Mouse (Mus musculus): ENCODE measurements around the gene Mrm3. TPM values are rescaled to one million over a fixed set of nuclear protein-coding genes. Genes with fewer than 3 reads are reported as not detected.
"Not testable (repeated sequence)": the region's sequence is repeated elsewhere in the genome, so short reads cannot be mapped to it uniquely, and the experiment has no call there.

The Mrm3 gene
- polyA plus RNA-seq (2015; fragmentation: Nextera tagmentation; extraction: Ambion mirVana): 18.6 and 19.0 TPM in 2 replicates

GRCm38 (mm10) chr11:76242901-76243810 lies at the start of gene Mrm3, which contains the start of gene Glod4:
Gene Mrm3 (plus strand): TSS chr11:76243715.
Gene Glod4 (minus strand): TSS chr11:76243725.
- Histone ChIP-seq H3K4me1 (replicated peaks) (peaks cover 24% of the 10 kb centered on the region), H3K27ac (peak within 1 kb of the TSS; percentile 83), H3K9ac (replicated peaks) (peak within 1 kb of the TSS; percentile 89), H3K9me3 (no peaks in the 10 kb centered on the region), H3K4me2 (replicated peaks) (peak within 1 kb of the TSS; percentile 82), H3K27me3 (no peaks in the 10 kb centered on the region), H3K36me3 (peaks cover 25% of the 10 kb centered on the region), H3K4me3 (replicated peaks) (peak within 1 kb of the TSS; percentile 62)
- WGBS: under 1% methylated on average over 61 of the region's 61 CpGs
- ATAC-seq: peak; percentile 91

GRCm38 (mm10) chr11:76196275-76196976 lies 47.1 kb upstream of the Mrm3 start:
- H3K9me3 ChIP-seq: no peaks in the 10 kb centered on the region
- no peaks in the 10 kb centered on the region; the same call in none of the 2 replicates for H3K4me1 ChIP-seq (replicated peaks)
- no peak overlapping the region for H3K9ac ChIP-seq (replicated peaks)
- no peak for ATAC-seq
- WGBS: 62% methylated on average over 8 of the region's 8 CpGs
- H3K4me3 ChIP-seq (replicated peaks): no peak overlapping the region
- H3K27me3 ChIP-seq: 0 out of 2 replicates have a peak, but pooled peaks cover 7% of the 10 kb centered on the region
- no peak overlapping the region for H3K4me2 ChIP-seq (replicated peaks)
- H3K36me3 ChIP-seq: no peaks in the 10 kb centered on the region
- H3K27ac ChIP-seq: no peak overlapping the region

- H3K9ac ChIP-seq (replicated peaks): 0 out of 2 replicates have a peak overlapping the region, but pooled peaks have one; percentile 14
- WGBS: 51% methylated on average over 8 of the region's 8 CpGs
- ATAC-seq: no peak
These were observed 46.5 kb upstream of the Mrm3 start for GRCm38 (mm10) chr11:76196977-76197469.

GRCm38 (mm10) chr11:76201761-76202674 lies 41.5 kb upstream of the Mrm3 start:
- H3K27ac ChIP-seq: peak overlapping the region; percentile 87
- peak overlapping the region; percentile 97 for H3K9ac ChIP-seq (replicated peaks)
- H3K9me3 ChIP-seq: no peaks in the 10 kb centered on the region
- peaks cover 14% of the 10 kb centered on the region for H3K4me1 ChIP-seq (replicated peaks)
- peaks cover 24% of the 10 kb centered on the region for H3K36me3 ChIP-seq
- peak; percentile 98 for ATAC-seq
- H3K27me3 ChIP-seq: 0 out of 2 replicates have a peak, but pooled peaks cover 6% of the 10 kb centered on the region
- peak overlapping the region; percentile 81 for H3K4me2 ChIP-seq (replicated peaks)
- peak overlapping the region; percentile 86 for H3K4me3 ChIP-seq (replicated peaks)
- under 1% methylated on average over 76 of the region's 90 CpGs for WGBS

More at GRCm38 (mm10) chr11:76196977-76197469, 46.5 kb upstream of the Mrm3 start:
- Histone ChIP-seq H3K36me3 (no peaks in the 10 kb centered on the region), H3K4me2 (replicated peaks) (no peak overlapping the region), H3K27me3 (0 out of 2 replicates have a peak, but pooled peaks cover 7% of the 10 kb centered on the region), H3K4me1 (replicated peaks) (no peaks in the 10 kb centered on the region; the same call in none of the 2 replicates), H3K9me3 (no peaks in the 10 kb centered on the region), H3K4me3 (replicated peaks) (no peak overlapping the region), H3K27ac (no peak overlapping the region)

- 91% methylated on average over 5 of the region's 5 CpGs for WGBS
- Histone ChIP-seq H3K9me3 (no peaks in the 10 kb centered on the region), H3K4me3 (replicated peaks) (no peak overlapping the region)
These were observed 36.7 kb upstream of the Mrm3 start for GRCm38 (mm10) chr11:76206793-76207192.

GRCm38 (mm10) chr11:76210228-76210985 lies 33.1 kb upstream of the Mrm3 start:
- H3K9me3 ChIP-seq: no peaks in the 10 kb centered on the region
- no peaks in the 10 kb centered on the region for H3K27me3 ChIP-seq
- H3K4me3 ChIP-seq (replicated peaks): no peak overlapping the region
- peaks cover 86% of the 10 kb centered on the region for H3K36me3 ChIP-seq
- ATAC-seq: no peak
- 94% methylated on average over 13 of the region's 13 CpGs for WGBS
- no peaks in the 10 kb centered on the region for H3K4me1 ChIP-seq (replicated peaks)
- H3K27ac ChIP-seq: no peak overlapping the region
- no peak overlapping the region for H3K9ac ChIP-seq (replicated peaks)
- H3K4me2 ChIP-seq (replicated peaks): no peak overlapping the region

More at GRCm38 (mm10) chr11:76206793-76207192, 36.7 kb upstream of the Mrm3 start:
- H3K27me3 ChIP-seq: no peaks in the 10 kb centered on the region
- no peak overlapping the region for H3K27ac ChIP-seq
- peaks cover 70% of the 10 kb centered on the region for H3K36me3 ChIP-seq
- no peak overlapping the region for H3K4me2 ChIP-seq (replicated peaks)
- H3K9ac ChIP-seq (replicated peaks): no peak overlapping the region
- no peak for ATAC-seq
- H3K4me1 ChIP-seq (replicated peaks): peaks cover 14% of the 10 kb centered on the region

- not testable (repeated sequence) for H3K27ac ChIP-seq; H3K4me2 ChIP-seq (replicated peaks); H3K9ac ChIP-seq (replicated peaks); H3K9me3 ChIP-seq; ATAC-seq; H3K4me1 ChIP-seq (replicated peaks); H3K4me3 ChIP-seq (replicated peaks); H3K27me3 ChIP-seq
- peaks cover 74% of the 10 kb centered on the region for H3K36me3 ChIP-seq
- 97% methylated on average over 5 of the region's 6 CpGs for WGBS
These were observed 31.9 kb upstream of the Mrm3 start for GRCm38 (mm10) chr11:76211595-76211994.

- no peaks in the 10 kb centered on the region for H3K9me3 ChIP-seq
- H3K36me3 ChIP-seq: peaks cover 52% of the 10 kb centered on the region
These were observed 29.7 kb upstream of the Mrm3 start for GRCm38 (mm10) chr11:76213841-76214240.

GRCm38 (mm10) chr11:76215011-76215410 lies 28.5 kb upstream of the Mrm3 start:
- WGBS: 96% methylated on average over 2 of the region's 2 CpGs

More at GRCm38 (mm10) chr11:76213841-76214240, 29.7 kb upstream of the Mrm3 start:
- peaks cover 16% of the 10 kb centered on the region for H3K4me1 ChIP-seq (replicated peaks)
- no peak for ATAC-seq
- WGBS: 22% methylated on average over 5 of the region's 5 CpGs
- no peak overlapping the region for H3K27ac ChIP-seq
- no peak overlapping the region for H3K4me3 ChIP-seq (replicated peaks)
- no peak overlapping the region for H3K4me2 ChIP-seq (replicated peaks)
- H3K27me3 ChIP-seq: no peaks in the 10 kb centered on the region
- H3K9ac ChIP-seq (replicated peaks): no peak overlapping the region

GRCm38 (mm10) chr11:76216049-76216540 lies 27.4 kb upstream of the Mrm3 start:
- H3K27ac ChIP-seq: no peak overlapping the region
- peaks cover 16% of the 10 kb centered on the region for H3K4me1 ChIP-seq (replicated peaks)
- H3K36me3 ChIP-seq: peaks cover 45% of the 10 kb centered on the region
- H3K27me3 ChIP-seq: no peaks in the 10 kb centered on the region
- H3K4me3 ChIP-seq (replicated peaks): peak overlapping the region; percentile 83
- 94% methylated on average over 5 of the region's 5 CpGs for WGBS
- peak overlapping the region; percentile 81 for H3K4me2 ChIP-seq (replicated peaks)
- no peak for ATAC-seq
- H3K9ac ChIP-seq (replicated peaks): peak overlapping the region; percentile 93; the same call in 1 of the 2 replicates
- H3K9me3 ChIP-seq: no peaks in the 10 kb centered on the region

More at GRCm38 (mm10) chr11:76215011-76215410, 28.5 kb upstream of the Mrm3 start:
- no peak overlapping the region for H3K9ac ChIP-seq (replicated peaks)
- no peaks in the 10 kb centered on the region for H3K9me3 ChIP-seq
- peaks cover 47% of the 10 kb centered on the region for H3K36me3 ChIP-seq
- no peak overlapping the region for H3K4me3 ChIP-seq (replicated peaks)
- no peak overlapping the region for H3K4me2 ChIP-seq (replicated peaks)
- no peak for ATAC-seq
- H3K27ac ChIP-seq: no peak overlapping the region
- peaks cover 16% of the 10 kb centered on the region for H3K4me1 ChIP-seq (replicated peaks)
- no peaks in the 10 kb centered on the region for H3K27me3 ChIP-seq

All from midbrain, embryonic 13.5 days (tissue).